Comparison of ENCODE assay signal across 31 mouse cellular contexts in the genomic region with DNA sequence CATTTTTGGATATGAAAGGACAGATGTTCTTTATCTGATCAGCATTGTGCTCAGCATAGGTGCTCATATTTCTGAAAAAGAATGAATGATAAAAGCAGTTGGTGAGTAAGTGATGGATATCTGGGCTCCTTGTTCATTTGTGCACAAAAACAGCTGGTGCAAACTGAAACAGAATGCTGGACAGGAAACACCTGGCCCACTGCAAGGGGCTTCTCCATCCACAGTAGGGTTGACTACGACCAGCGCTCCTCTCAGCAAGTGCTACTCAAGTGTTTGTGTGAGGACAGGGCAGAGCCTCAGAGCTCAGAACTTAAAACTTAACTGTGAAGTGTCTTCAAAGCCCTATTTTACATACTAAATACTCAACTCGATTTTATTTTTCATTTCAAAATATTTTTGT. TPM values are rescaled to one million over a fixed set of nuclear protein-coding genes. Genes with fewer than 3 reads are reported as not detected.
"Had no signal": no experiment of that assay in that cellular context is flagged by ENCODE, and none has a peak within 500 bp of the region (broad histone marks: within the 10 kb centered on the region; RNA-seq: fewer than 3 reads in every experiment).

No protein-coding gene starts in this region.

- H3K4me3 ChIP-seq: embryonic facial prominence, embryonic 10.5 days; embryonic facial prominence, embryonic 12.5 days; embryonic facial prominence, embryonic 13.5 days; embryonic facial prominence, embryonic 15.5 days; erythroblast, embryonic 14.5 days; forebrain, embryonic 10.5 days; forebrain, embryonic 12.5 days; forebrain, embryonic 13.5 days; forebrain, embryonic 15.5 days; gastrocnemius, adult 2 months; heart, adult 2 months had no signal

- H3K36me3 ChIP-seq: embryonic facial prominence, embryonic 10.5 days; embryonic facial prominence, embryonic 12.5 days; embryonic facial prominence, embryonic 13.5 days; embryonic facial prominence, embryonic 15.5 days; forebrain, embryonic 10.5 days; forebrain, embryonic 12.5 days; forebrain, embryonic 15.5 days had no signal

- H3K4me1 ChIP-seq: embryonic facial prominence, embryonic 10.5 days; embryonic facial prominence, embryonic 12.5 days; embryonic facial prominence, embryonic 13.5 days; embryonic facial prominence, embryonic 15.5 days; forebrain, embryonic 10.5 days; forebrain, embryonic 12.5 days; forebrain, embryonic 13.5 days; forebrain, embryonic 15.5 days had no signal

- DNase-seq: cerebellum, adult 9-10 months; cerebellum, adult 9-11 months; cerebellum, postnatal 10 days; cerebellum, postnatal 14 days; cerebellum, postnatal 25 days; cerebellum, postnatal 36 days; embryo, embryonic 11 days; forebrain, postnatal 0 days; gastrocnemius, adult 2 months; gastrocnemius, postnatal 10 days; gastrocnemius, postnatal 14 days; gastrocnemius, postnatal 25 days; gastrocnemius, postnatal 36 days; heart, adult 11 months; heart, adult 18-20 months; heart, adult 2 months had no signal

- H3K4me2 ChIP-seq: embryonic facial prominence, embryonic 12.5 days; embryonic facial prominence, embryonic 13.5 days; embryonic facial prominence, embryonic 15.5 days; forebrain, embryonic 12.5 days; forebrain, embryonic 13.5 days; forebrain, embryonic 15.5 days had no signal

- H3K9me3 ChIP-seq: embryonic facial prominence, embryonic 10.5 days; embryonic facial prominence, embryonic 12.5 days; embryonic facial prominence, embryonic 13.5 days; embryonic facial prominence, embryonic 15.5 days; forebrain, embryonic 10.5 days; forebrain, embryonic 12.5 days; forebrain, embryonic 13.5 days; forebrain, embryonic 15.5 days had no signal

- H3K27ac ChIP-seq: embryonic facial prominence, embryonic 10.5 days; embryonic facial prominence, embryonic 12.5 days; embryonic facial prominence, embryonic 13.5 days; embryonic facial prominence, embryonic 15.5 days; forebrain, embryonic 10.5 days; forebrain, embryonic 12.5 days; forebrain, embryonic 13.5 days; forebrain, embryonic 15.5 days; gastrocnemius, adult 2 months; heart, adult 2 months had no signal

- H3K27me3 ChIP-seq: embryonic facial prominence, embryonic 12.5 days; embryonic facial prominence, embryonic 13.5 days; embryonic facial prominence, embryonic 15.5 days; forebrain, embryonic 12.5 days; forebrain, embryonic 13.5 days; forebrain, embryonic 15.5 days had no signal

- H3K9ac ChIP-seq: embryonic facial prominence, embryonic 12.5 days; embryonic facial prominence, embryonic 13.5 days; embryonic facial prominence, embryonic 15.5 days; forebrain, embryonic 12.5 days; forebrain, embryonic 13.5 days; forebrain, embryonic 15.5 days; forebrain, postnatal 0 days had no signal

RNA-seq across cellular contexts. Expression of a gene that starts 22.4 kb away (rescaled TPM):
- total RNA-seq: common myeloid progenitor, adult 5-6 weeks; gastrocnemius, adult 18-20 months; gastrocnemius, adult 2 months; gastrocnemius, adult 8-10 months; gastrocnemius, postnatal 14 days; gastrocnemius, postnatal 25 days; gastrocnemius, postnatal 36 days; granulocyte monocyte progenitor cell, adult 5-6 weeks; heart, adult 18-20 months; heart, adult 2 months; heart, adult 8-10 months had no signal
- polyA plus RNA-seq: erythroblast, embryonic 14.5 days; gonadal fat pad, adult 2 months; heart, adult 2 months had no signal
